In the genomic region with DNA sequence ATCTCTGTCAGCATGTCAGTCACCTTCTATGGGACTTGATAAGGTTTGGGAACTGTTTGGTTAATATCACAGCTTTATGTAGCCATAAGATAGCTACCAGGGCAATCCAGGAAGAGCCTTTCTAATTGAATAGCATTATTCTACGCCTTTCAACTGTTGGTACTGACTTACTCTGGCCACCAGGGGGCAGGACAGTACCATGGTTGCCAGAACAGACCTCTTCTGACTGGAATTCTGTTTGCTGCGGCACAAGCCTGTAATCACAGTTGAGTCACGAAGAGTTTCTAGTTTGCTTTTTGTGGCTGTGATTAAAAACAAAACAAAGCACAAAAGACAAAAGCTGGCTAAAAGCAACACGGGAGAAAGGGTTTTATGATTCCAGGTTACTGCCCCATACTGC, we compare ENCODE assay signal across 9 mouse cellular contexts. TPM values are rescaled to one million over a fixed set of nuclear protein-coding genes. Genes with fewer than 3 reads are reported as not detected.
DNase-seq lines count a peak whose midpoint lies in the region; ATAC-seq and TF ChIP-seq lines count a peak whose summit lies in the region.
"Had no signal": no experiment of that assay in that cellular context is flagged by ENCODE, and none has a peak within 500 bp of the region (broad histone marks: within the 10 kb centered on the region; RNA-seq: fewer than 3 reads in every experiment).

No protein-coding gene starts in this region.

- WGBS in bone marrow, adult 2 months: 9% methylated on average over 4 of the region's 4 CpGs
- WGBS in large intestine, adult 2 months: 2% methylated on average over 4 of the region's 4 CpGs
- 10% methylated on average over 4 of the region's 4 CpGs for WGBS in liver, embryonic 16.5 days (ENCODE audit: insufficient replicate concordance)

- H3K27me3 ChIP-seq in E14TG2a.4 (ENCODE audit: insufficient read depth, low read length): no peaks in the 10 kb centered on the region
- no peaks in the 10 kb centered on the region for H3K27me3 ChIP-seq in liver, embryonic 16.5 days (ENCODE audit: control insufficient read depth, insufficient read depth, low read depth, low read length)
- H3K27me3 ChIP-seq: heart, embryonic 13.5 days had no signal

- no peak overlapping the region for H3K27ac ChIP-seq in bone marrow, adult 2 months (ENCODE audit: control insufficient read depth, insufficient read depth, low read depth, low read length, poor library complexity)
- no peak overlapping the region for H3K27ac ChIP-seq in liver, embryonic 16.5 days (ENCODE audit: low read length)
- H3K27ac ChIP-seq: heart, embryonic 13.5 days had no signal

- peak; percentile 14 for DNase-seq in heart, postnatal 25 days (ENCODE audit: low spot score)
- DNase-seq in large intestine, adult 2 months (ENCODE audit: low read depth, low spot score): peak; percentile 59
- peak; percentile 51 for DNase-seq in testis, postnatal 14 days (ENCODE audit: low spot score)

- H3K36me3 ChIP-seq in E14TG2a.4 (ENCODE audit: insufficient read depth, low read length): no peaks in the 10 kb centered on the region
- H3K36me3 ChIP-seq in liver, embryonic 16.5 days (ENCODE audit: control insufficient read depth, insufficient read depth): no peaks in the 10 kb centered on the region
- H3K36me3 ChIP-seq: heart, embryonic 13.5 days had no signal

- H3K4me2 ChIP-seq in liver, embryonic 16.5 days (ENCODE audit: low read depth, low read length): no peak overlapping the region
- H3K4me2 ChIP-seq: heart, embryonic 13.5 days had no signal

- peaks cover 11% of the 10 kb centered on the region for H3K4me1 ChIP-seq in E14TG2a.4 (replicated peaks; ENCODE audit: low read depth, low read length)
- H3K4me1 ChIP-seq in bone marrow, adult 2 months (ENCODE audit: control insufficient read depth, insufficient read depth, low read length): no peaks in the 10 kb centered on the region
- H3K4me1 ChIP-seq in liver, embryonic 16.5 days (ENCODE audit: control insufficient read depth, low read depth, low read length): no peaks in the 10 kb centered on the region
- H3K4me1 ChIP-seq: heart, embryonic 13.5 days had no signal

- intact Hi-C loops in heart, postnatal 25 days (cut with DNase I): loop anchor here (2.0 to 5.0 kb wide), 3 partner anchors 30 to 287 kb away; no protein-coding TSS in a partner anchor

- H3K4me3 ChIP-seq in E14TG2a.4 (replicated peaks; ENCODE audit: low read length): no peak overlapping the region
- no peak overlapping the region for H3K4me3 ChIP-seq in bone marrow, adult 2 months (replicated peaks; ENCODE audit: control insufficient read depth, low read depth, low read length)
- H3K4me3 ChIP-seq in liver, embryonic 16.5 days (ENCODE audit: low read depth, low read length): no peak overlapping the region
- H3K4me3 ChIP-seq: heart, embryonic 13.5 days had no signal

- peak; percentile 90 for ATAC-seq in erythroid progenitor cell, adult 5-6 weeks (replicated peaks; ENCODE audit: low FRiP score, poor library complexity, severe bottlenecking)
- peak; percentile 62; the same call in 1 of the 2 replicates for ATAC-seq in liver, embryonic 16.5 days (ENCODE audit: low read depth)
- peak; percentile 81; the same call in 1 of the 2 replicates for ATAC-seq in neutrophil, adult 5-6 weeks (ENCODE audit: extremely low read depth, insufficient number of reproducible peaks, low FRiP score, poor library complexity, severe bottlenecking)

- peak; percentile 73 for TF ChIP-seq CTCF in E14TG2a.4 (conservative IDR thresholded peaks at IDR 0.05; ENCODE audit: low read length)
- TF ChIP-seq CTCF in bone marrow, adult 2 months (IDR thresholded peaks at IDR 0.05; ENCODE audit: control insufficient read depth, insufficient read depth, low read length): peak; percentile 77

- peaks cover 6% of the 10 kb centered on the region; the same call in 1 of the 2 replicates for H3K9me3 ChIP-seq in E14TG2a.4 (ENCODE audit: low read length)
- no peaks in the 10 kb centered on the region for H3K9me3 ChIP-seq in liver, embryonic 16.5 days (replicated peaks; ENCODE audit: control insufficient read depth, low read length)
- H3K9me3 ChIP-seq: heart, embryonic 13.5 days had no signal

- TF ChIP-seq POLR2A in bone marrow, adult 2 months (IDR thresholded peaks at IDR 0.05; ENCODE audit: borderline replicate concordance, control insufficient read depth, low read depth, low read length): no peak

- no peak overlapping the region for H3K9ac ChIP-seq in liver, embryonic 16.5 days (ENCODE audit: low read depth, low read length)
- H3K9ac ChIP-seq: heart, embryonic 13.5 days had no signal

RNA-seq across cellular contexts. Expression of a gene that starts 8.9 kb away (rescaled TPM):
- 7.3 TPM in 1 of 2 replicates, not detected in the other for polyA plus RNA-seq in bone marrow, adult 2 months (2011; ENCODE audit: insufficient read depth, insufficient read length, low replicate concordance, missing spikeins)
- total RNA-seq in erythroid progenitor cell, adult 5-6 weeks (2015; ENCODE audit: low replicate concordance): not detected in 2 replicates
- total RNA-seq in erythroid progenitor cell, adult 5-6 weeks (2017; ENCODE audit: low replicate concordance): not detected in 2 replicates
- total RNA-seq in heart, postnatal 25 days (2021): under 1 TPM; 0.08 to 0.49 TPM
- not detected in 2 replicates for polyA plus RNA-seq in large intestine, adult 2 months (2012; rRNA removed)
- polyA plus RNA-seq in liver, embryonic 16.5 days (2015; fragmentation: Nextera tagmentation; extraction: Ambion mirVana): not detected in 2 replicates
- total RNA-seq in neutrophil, adult 5-6 weeks (2017): not detected in 2 replicates
- polyA plus RNA-seq: heart, embryonic 13.5 days had no signal

RNA-seq across cellular contexts. Expression of a gene that starts 13.2 kb away (rescaled TPM):
- 1,523 and 1,859 TPM in 2 replicates for polyA plus RNA-seq in bone marrow, adult 2 months (2011; ENCODE audit: insufficient read depth, insufficient read length, low replicate concordance, missing spikeins)
- total RNA-seq in erythroid progenitor cell, adult 5-6 weeks (2015; ENCODE audit: low replicate concordance): 703 and 915 TPM in 2 replicates
- 860 and 1,041 TPM in 2 replicates for total RNA-seq in erythroid progenitor cell, adult 5-6 weeks (2017; ENCODE audit: low replicate concordance)
- 100 to 1,000 TPM; 545 TPM for total RNA-seq in heart, postnatal 25 days (2021)
- 2,119 and 2,302 TPM in 2 replicates for polyA plus RNA-seq in large intestine, adult 2 months (2012; rRNA removed)
- 727 and 769 TPM in 2 replicates for polyA plus RNA-seq in liver, embryonic 16.5 days (2015; fragmentation: Nextera tagmentation; extraction: Ambion mirVana)
- total RNA-seq in neutrophil, adult 5-6 weeks (2017): 1,686 and 1,792 TPM in 2 replicates

RNA-seq across cellular contexts. Expression of a gene that starts 30.5 kb away (rescaled TPM):
- polyA plus RNA-seq in bone marrow, adult 2 months (2011; ENCODE audit: insufficient read depth, insufficient read length, low replicate concordance, missing spikeins): 111 and 154 TPM in 2 replicates
- total RNA-seq in erythroid progenitor cell, adult 5-6 weeks (2015; ENCODE audit: low replicate concordance): 271 and 362 TPM in 2 replicates
- total RNA-seq in erythroid progenitor cell, adult 5-6 weeks (2017; ENCODE audit: low replicate concordance): 322 and 446 TPM in 2 replicates
- 10 to 100 TPM; 16.7 to 18.4 TPM for total RNA-seq in heart, postnatal 25 days (2021)
- polyA plus RNA-seq in large intestine, adult 2 months (2012; rRNA removed): 22.9 and 25.9 TPM in 2 replicates
- 113 and 118 TPM in 2 replicates for polyA plus RNA-seq in liver, embryonic 16.5 days (2015; fragmentation: Nextera tagmentation; extraction: Ambion mirVana)
- total RNA-seq in neutrophil, adult 5-6 weeks (2017): 25.1 and 29.1 TPM in 2 replicates

RNA-seq across cellular contexts. Expression of a gene that starts 48.7 kb away (rescaled TPM):
- polyA plus RNA-seq in bone marrow, adult 2 months (2011; ENCODE audit: insufficient read depth, insufficient read length, low replicate concordance, missing spikeins): not detected in 2 replicates
- total RNA-seq in erythroid progenitor cell, adult 5-6 weeks (2015; ENCODE audit: low replicate concordance): not detected in 2 replicates
- total RNA-seq in erythroid progenitor cell, adult 5-6 weeks (2017; ENCODE audit: low replicate concordance): not detected in 2 replicates
- total RNA-seq in heart, postnatal 25 days (2021): not detected
- 0.20 and 0.47 TPM in 2 replicates for polyA plus RNA-seq in large intestine, adult 2 months (2012; rRNA removed)
- 0.07 TPM in 1 of 2 replicates, not detected in the other for polyA plus RNA-seq in liver, embryonic 16.5 days (2015; fragmentation: Nextera tagmentation; extraction: Ambion mirVana)
- not detected in 2 replicates for total RNA-seq in neutrophil, adult 5-6 weeks (2017)
- polyA plus RNA-seq: heart, embryonic 13.5 days had no signal
